Mouse (Mus musculus) megakaryocyte-erythroid progenitor cell, adult 5-6 weeks (primary cell): Measurements from ENCODE around the gene Ifih1. TPM values are rescaled to one million over a fixed set of nuclear protein-coding genes. Genes with fewer than 3 reads are reported as not detected.

Experiments used
- ATAC-seq: replicated peaks from 2 replicates; pipeline ENCODE4 v1.8.0; 2016; ENCODE audit warnings: mild to moderate bottlenecking, inconsistent platforms; ENCODE audit not compliant: severe bottlenecking, poor library complexity, low FRiP score, low TSS enrichment
- total RNA-seq, 2 experiments: library from RNA; stranded (forward) in 1 of 2; stranded (reverse) in 1 of 2; fragments of 200-1000, 215-1000 nt in 1 of 2; fragments of >200 nt in 1 of 2; fragmentation: Nextera tagmentation in 1 of 2; gene quantifications; 2 replicates each; pipeline ENCODE4 v1.2.3; 2014 to 2017

Ifih1 gene
- total RNA-seq (2014; fragmentation: Nextera tagmentation) (16.4 and 21.6 TPM in 2 replicates), total RNA-seq (2017) (19.9 and 42.7 TPM in 2 replicates)

DNA sequence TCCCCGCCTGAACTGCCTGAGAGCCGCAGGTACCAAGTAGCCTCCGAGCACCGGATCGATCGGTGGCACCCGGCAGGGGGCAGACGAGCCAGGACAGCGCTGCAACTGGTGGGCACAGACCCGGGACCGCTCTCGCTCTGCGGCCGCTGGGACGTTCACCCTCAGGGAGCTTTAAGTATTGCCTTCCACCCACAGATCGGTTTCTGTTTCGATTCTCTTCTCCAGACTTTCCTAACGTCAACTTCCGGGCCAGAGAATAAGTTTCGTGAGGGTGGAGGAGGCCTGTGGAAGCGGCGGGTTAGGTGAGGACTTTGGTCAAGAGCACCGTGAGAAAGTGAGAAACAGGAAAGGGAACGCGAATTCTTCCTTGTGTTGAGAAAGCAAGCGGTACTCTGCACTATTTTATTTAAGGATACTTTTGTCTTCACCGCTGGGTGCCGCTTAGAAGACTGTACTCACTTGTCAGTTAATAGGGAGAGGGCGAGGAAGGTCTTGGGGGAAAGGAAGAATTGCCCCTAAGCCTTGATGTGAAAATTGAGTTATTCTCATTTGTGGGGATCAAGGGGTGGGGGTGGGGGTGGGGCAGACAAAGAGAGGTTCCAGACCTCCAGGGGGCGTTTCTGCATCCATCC is at the start of gene Ifih1:
Ifih1 (minus strand) TSS at position 242 of the 632 bp plus-strand sequence.
- peak; percentile 89 for ATAC-seq

DNA sequence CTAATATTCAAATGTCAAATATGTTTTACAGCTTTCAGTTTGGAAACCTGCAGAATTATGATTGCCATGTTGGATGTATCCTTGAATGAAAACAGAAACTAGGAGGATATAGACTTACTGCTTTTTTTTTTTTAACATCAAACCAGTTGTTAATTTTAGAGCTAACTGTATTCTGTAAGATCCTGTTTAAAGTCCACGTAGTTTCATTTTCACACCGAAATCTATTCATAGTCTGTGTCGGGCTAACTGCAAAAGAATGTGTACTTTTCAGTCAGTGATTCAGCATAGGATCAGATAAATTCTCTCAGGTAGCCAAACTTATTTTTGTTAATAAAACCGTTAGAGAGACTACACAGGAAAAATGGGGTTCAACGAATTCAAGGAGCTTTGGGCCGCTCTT is 39.9 kb upstream of the Ifih1 start:
- no peak for ATAC-seq

DNA sequence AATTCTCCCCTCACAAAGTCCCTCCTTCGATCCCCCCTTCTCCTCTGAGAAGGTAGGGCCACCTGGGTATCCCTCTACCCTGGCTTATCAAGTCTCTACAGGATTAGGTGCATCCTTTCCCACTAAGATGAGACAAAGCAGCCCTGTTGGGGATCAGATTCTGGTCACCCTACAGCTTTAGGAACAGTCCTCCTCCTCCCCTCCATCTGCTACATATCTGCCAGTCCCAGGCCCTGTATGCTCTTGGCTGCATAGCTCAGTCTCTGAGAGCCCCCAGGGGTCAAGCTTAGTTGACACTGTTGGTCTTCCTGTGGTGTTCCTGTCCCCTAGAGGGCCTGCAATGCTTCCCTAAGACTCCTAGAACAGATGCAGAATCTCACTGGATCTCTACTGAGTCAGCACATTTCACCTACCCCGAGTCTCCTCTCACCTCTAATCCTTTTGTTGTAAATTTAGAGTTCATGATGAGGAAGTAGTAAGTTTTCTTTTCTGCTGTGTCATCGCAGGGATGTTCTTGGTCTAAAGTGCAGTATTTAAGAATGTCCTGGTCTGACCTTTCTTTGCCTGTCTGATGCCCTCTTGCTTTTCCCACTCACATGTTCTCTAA is 39.0 kb upstream of the Ifih1 start:
- peak; percentile 68 for ATAC-seq

DNA sequence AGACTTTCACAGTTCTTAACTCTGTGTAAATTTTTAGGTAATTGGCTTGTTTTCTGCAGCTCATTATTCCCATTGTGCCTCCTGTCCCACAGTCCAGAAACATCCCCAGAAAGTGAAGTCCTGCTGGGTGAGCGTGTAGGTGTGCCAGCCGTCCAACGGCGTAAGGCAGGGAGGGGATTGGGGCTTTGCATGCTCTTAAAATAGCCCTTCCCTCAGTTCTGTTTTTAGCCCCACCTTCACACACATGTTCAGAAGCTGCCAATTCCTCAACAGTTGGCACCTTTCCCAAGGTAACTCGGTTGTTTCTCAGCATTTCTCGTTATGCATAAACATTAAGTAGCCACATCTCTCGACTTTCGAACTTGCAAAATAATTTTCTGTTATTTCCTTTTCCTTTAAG is 35.6 kb upstream of the Ifih1 start:
- peak; percentile 43 for ATAC-seq

DNA sequence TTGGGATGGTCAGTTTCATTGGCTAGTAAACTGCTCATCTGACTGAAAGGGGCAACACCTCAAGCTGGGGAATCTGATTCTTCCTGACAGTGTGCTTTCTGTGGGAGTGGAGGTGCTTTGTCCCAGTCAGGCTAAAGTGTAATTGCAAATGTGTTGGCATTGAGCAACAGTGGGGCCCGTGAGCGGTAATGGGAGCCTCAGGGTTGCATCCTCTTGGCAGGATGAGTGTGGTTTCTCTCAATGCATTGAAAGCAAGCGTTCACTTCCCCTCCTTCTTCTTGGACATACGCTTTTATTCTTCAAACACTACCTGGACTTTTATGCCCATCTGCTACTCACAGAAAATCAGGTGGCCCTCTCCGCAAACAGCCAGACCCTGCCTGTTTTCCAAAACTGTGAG is 26.7 kb upstream of the Ifih1 start:
- no peak for ATAC-seq

DNA sequence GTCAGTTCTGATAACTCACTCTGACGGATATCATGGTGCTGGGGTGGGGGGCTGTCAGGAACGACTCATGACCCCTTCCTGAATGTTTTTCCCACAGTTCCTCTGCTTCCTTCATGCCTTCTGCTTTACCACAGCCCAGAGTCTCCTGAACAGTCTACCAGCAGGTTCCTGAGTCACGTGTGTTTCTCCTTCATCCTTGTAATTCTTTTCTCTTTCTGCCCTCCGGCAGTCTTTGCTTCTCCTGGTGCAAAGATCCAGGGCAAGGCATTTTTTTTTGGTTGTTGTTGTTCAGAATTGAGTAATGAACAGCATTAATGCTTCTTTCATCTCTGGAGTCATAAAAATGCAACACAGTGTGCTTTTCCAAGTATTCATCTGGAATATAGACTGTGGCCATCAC is 24.7 kb upstream of the Ifih1 start:
- no peak for ATAC-seq

DNA sequence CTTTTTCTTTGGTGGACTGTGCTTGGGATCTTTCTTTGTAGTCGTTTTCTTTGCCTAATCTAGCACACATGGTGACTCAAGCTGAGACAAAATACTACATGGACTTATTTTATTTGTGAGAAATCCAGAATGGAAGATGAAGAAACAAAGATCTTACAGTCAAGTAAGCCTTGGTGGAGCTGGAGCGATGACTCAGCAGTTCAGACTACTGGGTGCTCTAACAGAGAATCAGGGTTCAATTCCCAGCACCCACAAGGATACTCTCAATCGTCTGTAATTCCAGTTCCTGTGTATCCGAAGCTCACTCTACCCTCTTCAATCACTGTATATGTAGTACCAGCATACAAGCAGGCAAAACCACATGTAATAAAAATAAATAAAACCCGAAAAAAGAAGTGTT is 24.2 kb upstream of the Ifih1 start:
- ATAC-seq = no peak

DNA sequence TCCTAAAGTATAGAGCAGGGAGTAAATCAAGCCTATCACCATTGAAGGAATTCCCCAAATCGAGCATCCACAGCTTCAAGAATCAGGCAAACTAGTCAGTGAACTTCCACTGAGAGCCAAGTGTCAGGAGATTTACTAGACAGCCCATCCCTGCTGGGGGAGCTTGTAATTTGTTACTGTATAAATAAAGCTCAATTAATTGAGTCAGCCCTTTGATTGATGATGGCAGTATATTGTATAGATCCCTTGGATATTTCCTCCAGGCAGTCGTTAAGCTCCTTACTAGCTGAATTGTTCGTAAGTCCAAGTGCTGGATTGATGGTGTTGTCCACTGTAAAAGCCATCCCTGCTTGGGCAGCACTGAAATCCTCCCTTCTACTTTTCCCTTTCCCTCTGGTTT is 23.8 kb upstream of the Ifih1 start:
- no peak for ATAC-seq

DNA sequence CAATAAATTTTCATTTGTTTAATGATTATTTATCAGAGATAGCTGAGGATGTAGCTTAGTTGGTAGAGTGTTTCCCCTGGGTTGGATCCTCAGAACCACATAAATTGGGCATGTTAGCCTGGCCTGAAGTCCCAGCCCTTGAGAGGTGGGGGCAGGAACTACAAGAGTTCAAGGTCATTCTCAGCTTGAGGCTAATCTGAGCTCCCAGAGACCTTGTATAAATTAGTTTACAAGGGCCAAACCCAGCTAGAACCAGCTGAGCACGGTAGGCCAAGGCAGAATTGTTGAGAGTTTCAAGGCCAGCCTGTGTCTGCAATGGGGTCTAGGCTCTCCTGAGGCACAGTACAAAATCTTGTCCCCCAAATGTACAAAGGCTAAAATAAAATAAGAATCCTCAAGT is 19.5 kb upstream of the Ifih1 start:
- no peak for ATAC-seq

DNA sequence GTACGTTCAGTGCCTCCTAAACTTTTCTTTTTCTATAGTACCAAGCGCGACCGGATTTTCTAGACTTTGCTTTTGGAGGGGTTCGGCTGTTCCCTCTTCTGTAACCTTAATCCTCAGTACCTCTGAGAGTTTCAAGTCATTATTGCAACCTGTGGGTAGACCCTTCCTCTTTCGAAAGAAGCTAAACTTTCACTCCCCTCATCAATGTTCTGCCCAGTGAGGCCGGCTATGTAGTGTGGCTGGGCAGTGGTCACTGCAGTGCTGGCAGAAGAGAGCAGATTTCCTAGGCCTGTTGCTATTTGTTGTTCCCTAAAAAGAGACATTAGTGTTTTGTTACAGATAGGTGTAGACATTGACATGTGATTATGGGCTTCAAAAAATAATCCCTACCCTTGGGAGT is 18.8 kb upstream of the Ifih1 start:
- ATAC-seq = no peak

DNA sequence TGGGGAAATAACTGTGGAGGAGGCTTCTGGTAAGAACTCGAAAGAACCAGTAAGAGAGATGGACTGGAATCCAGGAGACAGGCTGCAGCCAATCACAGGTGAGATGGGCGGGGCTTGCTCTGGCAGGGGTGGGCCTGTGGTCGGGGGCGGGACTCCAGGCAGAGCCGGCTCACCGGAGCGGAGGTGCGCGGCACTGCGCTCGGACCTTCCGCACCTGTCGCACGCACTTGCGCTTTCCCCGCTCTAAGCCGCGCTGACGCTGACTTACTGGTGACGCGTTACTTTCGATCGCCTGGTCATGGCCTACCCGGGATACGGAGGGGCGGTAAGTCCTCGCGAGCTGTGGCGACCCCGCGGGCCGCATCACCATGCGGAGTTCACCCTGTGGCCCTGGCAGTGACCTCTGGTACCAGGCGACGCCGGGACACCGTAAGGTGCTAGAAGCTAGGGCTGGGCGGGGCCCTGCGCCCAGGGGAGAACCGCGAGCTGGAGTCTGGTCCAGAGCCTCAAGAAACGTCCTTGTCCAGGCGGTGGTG is 18.1 kb upstream of the Ifih1 start, which contains the start of gene Gca:
Gca (plus strand) TSS at position 151 of the 536 bp plus-strand sequence.
- ATAC-seq = peak; percentile 99

DNA sequence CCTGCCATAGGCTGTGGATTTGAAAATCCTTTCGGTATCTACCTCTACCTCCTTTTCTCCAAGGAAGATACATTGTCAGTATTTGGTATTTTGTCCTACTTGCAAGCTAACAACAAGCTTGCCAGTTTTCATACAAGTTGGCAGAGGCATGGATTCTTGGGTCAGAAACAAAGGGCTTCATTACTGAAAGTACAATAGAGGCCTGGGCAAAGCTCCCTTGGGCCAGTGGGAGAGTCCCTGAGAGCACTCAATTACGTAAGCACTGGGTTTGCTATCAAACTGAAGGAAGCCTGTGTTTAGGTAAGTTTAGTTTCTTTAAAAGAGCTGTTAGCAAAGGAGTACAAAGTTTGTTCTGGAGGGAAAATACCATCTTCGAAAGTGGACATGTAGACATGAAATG is 16.5 kb upstream of the Ifih1 start:
- ATAC-seq = no peak

DNA sequence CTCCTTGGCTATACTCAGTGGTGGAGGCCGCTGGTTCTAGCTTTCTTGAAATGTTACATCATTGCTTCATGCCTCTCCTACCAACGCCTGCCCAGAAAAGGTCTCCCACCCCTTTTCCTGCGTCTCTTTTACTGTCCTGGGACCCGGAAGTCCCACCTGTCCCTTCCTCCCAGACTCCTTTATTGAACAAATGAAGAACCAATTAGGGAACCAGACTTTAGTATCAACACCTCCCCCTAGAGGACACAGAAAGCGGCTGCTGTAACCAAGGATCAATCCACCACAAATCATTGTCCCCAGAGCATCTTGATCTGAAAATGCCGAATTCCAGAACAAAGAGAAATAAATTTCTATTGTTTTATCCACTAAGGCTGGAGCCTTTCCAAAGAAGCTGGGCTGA is 14.5 kb upstream of the Ifih1 start:
- no peak for ATAC-seq

DNA sequence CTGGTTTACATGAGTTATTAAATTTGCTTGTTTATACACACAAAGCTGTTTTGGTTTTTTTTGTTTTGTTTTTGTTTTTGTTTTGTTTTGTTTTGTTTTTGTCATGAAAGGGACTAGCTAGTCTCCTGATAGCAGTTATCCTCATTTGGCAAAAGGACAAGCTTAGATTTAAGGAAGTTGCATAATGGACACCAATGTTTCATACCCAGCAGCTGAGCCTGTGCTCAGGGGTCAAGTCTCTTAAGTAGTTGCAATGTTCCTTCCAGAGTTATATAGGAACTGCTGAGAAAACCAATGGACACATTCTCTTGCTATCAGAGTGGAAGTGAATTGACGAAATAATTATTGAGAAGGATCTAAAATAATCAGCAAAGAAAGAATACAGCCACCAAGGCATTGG is 10.0 kb upstream of the Ifih1 start:
- ATAC-seq = no peak

DNA sequence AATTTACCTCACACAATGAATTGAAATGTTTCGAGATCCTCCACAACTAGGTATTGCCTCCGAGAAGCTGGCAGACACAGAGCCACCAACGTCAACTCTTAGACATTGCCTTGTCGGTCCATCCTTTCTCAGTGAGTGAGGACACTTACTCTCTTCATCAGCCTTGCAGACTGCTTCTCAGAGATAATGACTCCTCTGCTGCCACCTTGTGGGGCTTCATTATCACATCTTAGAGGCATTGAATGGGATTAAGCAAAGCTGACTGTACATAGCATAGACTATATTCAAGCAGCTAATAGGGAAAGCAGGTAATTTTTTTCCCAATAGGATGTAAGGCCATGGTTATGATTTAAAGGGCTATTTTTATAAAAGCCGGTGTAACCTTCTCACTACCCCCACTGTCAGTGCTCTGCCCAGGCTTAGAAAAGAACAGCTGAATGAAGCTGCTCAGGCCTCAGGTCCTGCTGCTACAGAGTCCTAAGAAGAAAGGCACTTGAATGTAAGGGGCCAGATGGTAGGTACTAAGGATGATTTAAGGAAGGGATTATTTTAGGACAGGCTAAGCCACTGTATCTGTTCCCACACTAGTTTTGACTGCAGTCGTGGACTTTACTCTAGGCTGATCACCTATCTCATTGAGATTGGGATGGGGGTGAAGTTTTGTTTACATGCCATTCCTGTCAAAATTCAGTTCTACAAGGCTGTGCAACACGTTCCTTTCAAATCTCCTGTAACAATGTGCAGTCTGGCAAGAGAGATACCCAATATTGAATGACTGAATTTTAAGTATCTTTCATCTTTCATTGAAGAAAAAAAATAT is 8.7 kb upstream of the Ifih1 start:
- ATAC-seq = peak; percentile 97

DNA sequence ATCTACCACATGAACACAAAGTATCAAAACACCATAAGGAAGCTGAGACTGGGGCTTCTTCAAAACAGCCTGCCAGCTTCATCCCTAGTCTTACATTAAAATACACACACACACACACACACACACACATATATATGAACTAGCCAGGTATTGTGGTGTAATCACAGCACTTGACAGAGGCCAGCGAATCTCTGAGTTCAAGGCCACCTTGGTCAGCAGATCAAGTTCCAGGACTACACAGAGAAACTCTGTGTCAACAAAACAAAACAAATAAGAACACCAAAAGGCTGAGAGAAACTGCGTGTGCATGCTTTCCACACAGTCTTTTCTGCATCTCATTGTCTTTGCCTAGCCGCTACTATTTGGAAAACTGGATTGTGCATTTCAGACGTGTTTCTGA is 6.4 kb upstream of the Ifih1 start:
- no peak for ATAC-seq

DNA sequence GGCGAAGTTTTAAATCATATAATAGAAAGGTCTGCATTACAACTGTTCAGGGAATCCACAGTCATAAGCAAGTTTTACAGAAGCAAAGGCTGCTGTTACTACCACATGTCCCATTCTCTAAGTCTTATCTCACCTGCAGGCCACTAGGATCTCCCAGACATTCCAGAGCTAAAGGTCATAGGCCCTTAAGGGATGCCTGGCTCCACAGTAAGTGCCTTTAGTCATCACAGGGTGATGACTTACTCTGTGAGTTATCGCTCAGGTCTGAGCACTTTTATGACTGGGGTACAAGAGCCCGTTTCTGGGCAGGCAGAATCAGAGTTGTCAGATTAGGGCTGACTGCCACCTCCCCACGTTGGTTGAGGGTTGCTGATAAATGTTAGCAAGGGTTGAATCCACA is 5.8 kb upstream of the Ifih1 start:
- peak; percentile 26; the same call in 1 of the 2 replicates for ATAC-seq

DNA sequence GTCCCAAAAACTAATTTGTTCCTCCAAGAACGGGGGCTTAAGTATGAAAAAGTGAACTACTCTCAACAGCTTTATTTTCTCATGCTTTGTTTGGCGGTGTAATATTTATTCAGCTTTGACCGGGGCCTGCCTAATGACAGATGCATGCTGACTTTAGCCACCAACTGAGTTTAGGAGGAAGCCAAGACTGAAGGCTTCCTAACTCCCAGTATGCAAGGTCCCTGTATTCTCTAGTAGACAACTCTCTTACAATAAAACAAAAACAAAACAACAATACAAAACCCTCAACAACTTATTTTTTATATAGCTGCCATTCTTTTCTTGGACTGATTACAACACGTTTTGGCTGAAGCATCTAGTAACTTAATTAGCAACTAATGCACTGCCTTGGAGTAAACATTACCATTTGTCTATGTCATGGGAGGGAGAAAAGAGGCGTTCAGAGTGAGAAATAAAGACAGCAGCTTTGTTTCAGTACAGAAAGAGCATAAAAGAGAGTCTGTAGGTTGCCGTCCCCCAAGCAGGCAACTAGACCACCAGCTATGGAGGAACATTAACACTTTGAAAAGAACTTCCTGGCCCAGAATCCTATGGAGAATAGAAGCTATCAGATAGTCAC is 725 bp upstream of the Ifih1 start:
- ATAC-seq = no peak

DNA sequence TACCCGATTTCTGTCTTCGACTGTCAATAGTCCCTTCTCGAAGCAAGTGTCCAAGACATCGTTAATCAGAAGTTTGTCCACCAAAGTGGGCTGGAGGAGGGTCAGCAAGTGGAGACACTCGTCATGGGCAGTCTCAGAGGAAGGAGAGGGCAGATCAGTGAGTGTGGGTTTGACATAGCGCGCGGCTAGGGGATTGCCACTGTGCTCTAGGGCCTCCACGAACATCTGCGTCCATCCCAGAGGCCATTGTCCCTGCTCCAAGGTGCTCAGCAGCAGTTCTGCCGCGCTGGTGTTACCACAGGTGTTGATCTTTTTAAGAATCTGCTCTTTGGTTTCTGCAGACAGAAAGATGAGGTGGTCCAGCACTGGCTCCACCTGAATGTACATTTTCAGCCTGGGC is 580 bp downstream of the Ifih1 start:
- peak; percentile 39; the same call in 1 of the 2 replicates for ATAC-seq

DNA sequence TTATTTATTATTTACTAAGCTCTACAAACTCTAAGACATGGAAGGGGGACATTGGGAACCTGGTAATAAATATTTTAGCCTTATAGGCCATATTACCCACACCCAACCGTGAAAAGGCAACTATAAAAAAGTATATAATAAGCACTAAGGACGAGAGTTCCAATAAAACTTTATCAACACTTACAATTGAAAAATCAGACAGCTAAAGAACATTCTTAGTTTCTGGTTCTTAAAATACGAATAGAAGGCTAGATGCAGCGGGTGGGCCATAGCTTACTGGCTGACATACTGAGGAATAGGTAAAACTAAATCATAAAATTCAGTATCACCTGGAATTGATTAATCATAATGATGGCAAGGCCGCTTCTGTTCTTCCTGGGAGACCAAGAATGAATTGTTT is 1.2 kb downstream of the Ifih1 start:
- ATAC-seq = no peak
